Mouse (Mus musculus): ENCODE measurements at regions not wholly inside any gene's neighbourhood (a gene's known extent, or its start where the extent isn't known, plus 50 kb on each side); places are given as distances from the start of the nearest gene placed in this dataset.

DNA sequence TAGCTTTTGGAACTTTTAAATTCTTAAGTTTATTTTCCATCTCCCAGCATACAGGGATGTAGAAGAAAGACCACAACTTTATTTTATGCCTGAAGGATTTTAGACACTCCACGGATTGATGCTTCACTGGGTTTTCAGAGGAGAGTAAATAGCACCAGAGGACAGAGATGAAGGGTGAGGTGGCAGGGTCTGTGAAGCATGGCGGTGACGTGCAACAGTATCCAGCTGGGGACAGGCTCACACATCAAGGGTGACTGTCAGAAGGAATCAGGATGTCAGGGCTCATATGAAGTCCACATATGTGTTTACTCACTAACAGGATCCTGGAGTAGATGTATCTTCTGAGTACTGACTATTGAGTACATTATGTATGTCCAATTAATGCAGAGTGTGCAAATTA, 402.8 kb upstream of the Robo2 start:
- H3K4me1 ChIP-seq (ENCODE audit: control insufficient read depth, insufficient read depth, low read length): no peaks in the 10 kb centered on the region
- no peak overlapping the region for H3K4me3 ChIP-seq (ENCODE audit: low read depth, low read length)
- H3K27ac ChIP-seq (replicated peaks; ENCODE audit: low read depth, low read length): no peak overlapping the region
- no peak overlapping the region for H3K4me2 ChIP-seq (ENCODE audit: low read depth, severe bottlenecking)
- no peaks in the 10 kb centered on the region for H3K9me3 ChIP-seq (ENCODE audit: control insufficient read depth, low read length)
- no peaks in the 10 kb centered on the region for H3K27me3 ChIP-seq (ENCODE audit: control insufficient read depth, insufficient read depth, low read length)
- no peaks in the 10 kb centered on the region for H3K36me3 ChIP-seq (ENCODE audit: control insufficient read depth, insufficient read depth, low read length)
- ATAC-seq (ENCODE audit: insufficient number of reproducible peaks, low FRiP score, low TSS enrichment, low read depth) (no peak), DNase-seq (ENCODE audit: low spot score) (no peak)
- no peak overlapping the region for H3K9ac ChIP-seq (ENCODE audit: low read length)
- WGBS: 71% methylated on average over 3 of the region's 3 CpGs

DNA sequence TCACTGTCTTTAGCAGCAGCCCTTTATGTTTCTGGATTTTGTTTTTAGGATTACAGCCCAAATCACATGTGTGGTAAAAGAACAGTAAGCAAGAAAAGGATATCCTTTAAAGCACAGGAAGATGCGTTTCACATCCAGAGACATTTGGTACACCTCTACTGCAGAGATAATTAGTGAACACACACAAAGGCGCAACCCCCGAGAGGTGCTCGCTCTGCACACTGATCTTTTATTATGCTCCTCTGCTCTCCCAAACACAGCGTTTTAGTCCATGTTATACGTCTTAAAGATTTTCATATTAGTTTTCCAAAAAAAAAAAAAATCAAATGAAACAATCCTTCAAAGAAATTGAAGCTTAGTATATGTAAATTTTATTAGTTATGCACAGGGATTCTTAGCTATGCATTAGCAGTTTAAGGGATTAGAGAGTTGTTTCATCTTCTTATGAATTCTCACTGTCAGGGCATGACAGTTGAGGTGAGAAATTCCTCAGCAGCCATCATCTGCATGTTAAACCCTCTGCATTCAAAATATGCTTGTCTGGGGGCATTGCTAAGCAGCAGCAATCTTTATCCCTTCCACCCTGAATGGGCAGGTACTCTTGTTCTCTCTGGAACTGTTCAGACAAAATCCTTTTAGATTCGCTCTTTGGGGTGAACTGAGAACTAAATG, 397.7 kb upstream of the Robo2 start:
- H3K4me1 ChIP-seq (ENCODE audit: control insufficient read depth, insufficient read depth, low read length): no peaks in the 10 kb centered on the region
- H3K4me3 ChIP-seq (ENCODE audit: low read depth, low read length): no peak overlapping the region
- H3K27me3 ChIP-seq (ENCODE audit: control insufficient read depth, insufficient read depth, low read length): no peaks in the 10 kb centered on the region
- no peaks in the 10 kb centered on the region for H3K36me3 ChIP-seq (ENCODE audit: control insufficient read depth, insufficient read depth, low read length)
- DNase-seq (ENCODE audit: low spot score) (no peak), ATAC-seq (ENCODE audit: insufficient number of reproducible peaks, low FRiP score, low TSS enrichment, low read depth) (no peak)
- 68% methylated on average over 7 of the region's 7 CpGs for WGBS
- H3K4me2 ChIP-seq (ENCODE audit: low read depth, severe bottlenecking): no peak overlapping the region
- no peak overlapping the region for H3K27ac ChIP-seq (replicated peaks; ENCODE audit: low read depth, low read length)
- no peaks in the 10 kb centered on the region for H3K9me3 ChIP-seq (ENCODE audit: control insufficient read depth, low read length)
- no peak overlapping the region for H3K9ac ChIP-seq (ENCODE audit: low read length)

DNA sequence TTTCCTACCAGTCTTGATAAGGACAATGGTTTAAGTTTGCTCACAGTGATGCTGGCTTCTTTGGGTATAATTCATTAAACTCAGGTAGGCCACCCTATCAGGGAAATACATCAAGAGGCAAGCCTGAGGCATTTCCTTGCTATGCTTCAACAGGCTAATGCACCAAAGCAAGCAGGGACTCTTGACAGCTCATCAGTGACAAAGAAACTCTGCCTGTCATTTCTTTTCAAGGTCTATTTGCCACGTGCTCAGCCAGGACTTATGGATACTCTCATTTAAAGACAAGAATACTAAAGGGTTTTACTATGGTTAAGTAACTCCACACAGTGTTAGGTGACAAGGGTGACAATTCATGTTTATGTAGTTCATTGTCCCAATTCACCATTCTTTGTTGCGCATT, 395.1 kb upstream of the Robo2 start:
- Histone ChIP-seq H3K27ac (replicated peaks; ENCODE audit: low read depth, low read length) (no peak overlapping the region), H3K4me2 (ENCODE audit: low read depth, severe bottlenecking) (no peak overlapping the region), H3K9ac (ENCODE audit: low read length) (no peak overlapping the region), H3K36me3 (ENCODE audit: control insufficient read depth, insufficient read depth, low read length) (no peaks in the 10 kb centered on the region), H3K27me3 (ENCODE audit: control insufficient read depth, insufficient read depth, low read length) (no peaks in the 10 kb centered on the region), H3K4me3 (ENCODE audit: low read depth, low read length) (no peak overlapping the region), H3K9me3 (ENCODE audit: control insufficient read depth, low read length) (no peaks in the 10 kb centered on the region), H3K4me1 (ENCODE audit: control insufficient read depth, insufficient read depth, low read length) (no peaks in the 10 kb centered on the region)
- DNase-seq (ENCODE audit: low spot score) (no peak), ATAC-seq (ENCODE audit: insufficient number of reproducible peaks, low FRiP score, low TSS enrichment, low read depth) (no peak)
- 79% methylated on average over 2 of the region's 2 CpGs for WGBS

DNA sequence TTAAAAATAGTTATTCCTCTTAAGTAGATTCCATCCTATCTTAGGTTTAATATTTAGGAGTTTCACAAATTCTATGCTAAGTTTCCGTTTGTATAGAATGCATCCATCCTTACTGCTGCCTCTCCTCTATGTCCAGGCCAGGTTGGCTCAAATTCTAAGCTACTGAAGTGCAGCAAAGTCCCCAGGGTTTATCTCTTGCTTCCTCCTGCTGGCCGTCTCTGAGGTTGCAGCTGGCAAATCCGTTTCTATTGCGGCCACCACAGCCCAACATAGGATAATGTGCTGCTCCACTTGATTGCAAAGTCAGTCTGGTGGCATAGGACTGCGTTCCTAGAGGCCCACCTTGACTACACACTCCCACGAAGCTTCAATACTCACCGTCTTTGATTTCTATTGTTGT, 389.7 kb upstream of the Robo2 start:
- ATAC-seq (ENCODE audit: insufficient number of reproducible peaks, low FRiP score, low TSS enrichment, low read depth) (0 out of 2 replicates have a peak, but pooled peaks have one; percentile 20), DNase-seq (ENCODE audit: low spot score) (peak; percentile 78)
- Histone ChIP-seq H3K27me3 (ENCODE audit: control insufficient read depth, insufficient read depth, low read length) (no peaks in the 10 kb centered on the region), H3K36me3 (ENCODE audit: control insufficient read depth, insufficient read depth, low read length) (no peaks in the 10 kb centered on the region), H3K27ac (replicated peaks; ENCODE audit: low read depth, low read length) (no peak overlapping the region), H3K9me3 (ENCODE audit: control insufficient read depth, low read length) (no peaks in the 10 kb centered on the region), H3K4me1 (ENCODE audit: control insufficient read depth, insufficient read depth, low read length) (no peaks in the 10 kb centered on the region), H3K4me3 (ENCODE audit: low read depth, low read length) (no peak overlapping the region), H3K9ac (ENCODE audit: low read length) (no peak overlapping the region), H3K4me2 (ENCODE audit: low read depth, severe bottlenecking) (no peak overlapping the region)
- 12% methylated on average over 7 of the region's 7 CpGs for WGBS

DNA sequence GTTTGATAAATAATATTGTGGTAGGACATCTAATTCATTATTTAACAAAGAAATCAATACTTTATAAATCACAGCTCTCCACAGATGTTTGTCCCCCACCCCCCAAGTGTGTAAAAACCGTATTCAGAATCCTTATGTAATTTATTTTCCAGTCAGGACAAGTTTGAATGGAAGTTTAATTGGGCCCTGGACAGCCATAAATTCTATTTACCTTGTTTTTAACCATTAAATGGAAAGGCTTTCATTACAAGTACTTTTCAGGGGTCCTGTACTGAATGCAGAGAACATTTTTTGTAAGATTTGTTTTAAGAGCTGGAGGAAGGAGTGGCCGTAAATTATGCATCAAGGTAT, 384.7 kb upstream of the Robo2 start:
- DNase-seq (ENCODE audit: low spot score): peak; percentile 29
- 5% methylated on average over 2 of the region's 2 CpGs for WGBS
- H3K27ac ChIP-seq (replicated peaks; ENCODE audit: low read depth, low read length): peak overlapping the region; percentile 62; the same call in 1 of the 2 replicates
- no peaks in the 10 kb centered on the region for H3K9me3 ChIP-seq (ENCODE audit: control insufficient read depth, low read length)
- no peak overlapping the region for H3K4me3 ChIP-seq (ENCODE audit: low read depth, low read length)
- ATAC-seq (ENCODE audit: insufficient number of reproducible peaks, low FRiP score, low TSS enrichment, low read depth): peak; percentile 70
- H3K4me1 ChIP-seq (ENCODE audit: control insufficient read depth, insufficient read depth, low read length): no peaks in the 10 kb centered on the region
- H3K4me2 ChIP-seq (ENCODE audit: low read depth, severe bottlenecking): no peak overlapping the region
- no peaks in the 10 kb centered on the region for H3K27me3 ChIP-seq (ENCODE audit: control insufficient read depth, insufficient read depth, low read length)
- no peak overlapping the region for H3K9ac ChIP-seq (ENCODE audit: low read length)
- H3K36me3 ChIP-seq (ENCODE audit: control insufficient read depth, insufficient read depth, low read length): no peaks in the 10 kb centered on the region

DNA sequence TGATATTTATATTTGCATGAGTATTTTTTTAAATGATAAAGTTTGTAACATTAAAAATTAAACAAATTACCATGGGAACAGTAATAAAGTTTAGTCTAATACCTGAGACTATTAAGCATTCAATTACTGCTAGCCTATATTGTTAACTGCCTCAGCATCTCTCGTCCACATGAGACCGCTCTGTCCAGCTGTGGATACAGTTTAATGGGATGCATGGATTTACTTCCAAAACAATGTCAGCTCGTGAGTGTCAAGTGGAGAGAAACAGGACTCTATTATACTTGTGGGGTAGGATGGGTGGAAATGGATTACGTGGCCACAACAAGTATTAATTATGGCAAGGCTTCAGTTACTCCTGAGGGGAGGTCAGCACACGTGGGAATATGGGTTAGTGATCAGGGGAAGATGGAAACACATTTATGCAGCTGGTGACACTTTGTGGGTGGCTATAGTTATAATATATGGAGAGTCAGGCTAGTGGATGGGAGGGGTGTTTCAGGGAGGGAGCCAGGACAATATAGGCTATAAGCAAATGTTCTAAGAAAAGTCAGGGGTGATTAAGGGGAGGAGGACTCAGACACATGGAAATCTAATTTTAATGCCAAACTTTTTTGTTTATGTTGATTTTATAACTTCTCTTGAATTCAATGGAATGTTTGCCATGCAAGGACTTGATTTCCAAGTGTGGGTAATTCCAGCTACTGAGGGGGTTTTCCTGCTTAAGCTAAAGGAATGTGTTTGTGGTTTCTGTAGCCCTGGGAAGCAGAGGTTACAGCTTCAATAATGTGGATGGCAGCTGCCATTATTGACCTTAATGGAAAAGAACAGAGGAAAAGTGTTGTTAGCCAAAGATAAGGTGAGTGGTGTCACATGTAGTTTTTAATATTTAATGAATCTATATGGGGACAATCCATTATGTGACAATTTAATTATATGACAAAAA, 384.0 kb upstream of the Robo2 start:
- DNase-seq (ENCODE audit: low spot score) (peak; percentile 63), ATAC-seq (ENCODE audit: insufficient number of reproducible peaks, low FRiP score, low TSS enrichment, low read depth) (peak; percentile 84)
- Histone ChIP-seq H3K4me2 (ENCODE audit: low read depth, severe bottlenecking) (no peak overlapping the region), H3K4me1 (ENCODE audit: control insufficient read depth, insufficient read depth, low read length) (no peaks in the 10 kb centered on the region), H3K9ac (ENCODE audit: low read length) (no peak overlapping the region), H3K4me3 (ENCODE audit: low read depth, low read length) (no peak overlapping the region), H3K9me3 (ENCODE audit: control insufficient read depth, low read length) (no peaks in the 10 kb centered on the region), H3K27me3 (ENCODE audit: control insufficient read depth, insufficient read depth, low read length) (no peaks in the 10 kb centered on the region), H3K27ac (replicated peaks; ENCODE audit: low read depth, low read length) (peak overlapping the region; percentile 56), H3K36me3 (ENCODE audit: control insufficient read depth, insufficient read depth, low read length) (no peaks in the 10 kb centered on the region)
- 7% methylated on average over 5 of the region's 5 CpGs for WGBS

DNA sequence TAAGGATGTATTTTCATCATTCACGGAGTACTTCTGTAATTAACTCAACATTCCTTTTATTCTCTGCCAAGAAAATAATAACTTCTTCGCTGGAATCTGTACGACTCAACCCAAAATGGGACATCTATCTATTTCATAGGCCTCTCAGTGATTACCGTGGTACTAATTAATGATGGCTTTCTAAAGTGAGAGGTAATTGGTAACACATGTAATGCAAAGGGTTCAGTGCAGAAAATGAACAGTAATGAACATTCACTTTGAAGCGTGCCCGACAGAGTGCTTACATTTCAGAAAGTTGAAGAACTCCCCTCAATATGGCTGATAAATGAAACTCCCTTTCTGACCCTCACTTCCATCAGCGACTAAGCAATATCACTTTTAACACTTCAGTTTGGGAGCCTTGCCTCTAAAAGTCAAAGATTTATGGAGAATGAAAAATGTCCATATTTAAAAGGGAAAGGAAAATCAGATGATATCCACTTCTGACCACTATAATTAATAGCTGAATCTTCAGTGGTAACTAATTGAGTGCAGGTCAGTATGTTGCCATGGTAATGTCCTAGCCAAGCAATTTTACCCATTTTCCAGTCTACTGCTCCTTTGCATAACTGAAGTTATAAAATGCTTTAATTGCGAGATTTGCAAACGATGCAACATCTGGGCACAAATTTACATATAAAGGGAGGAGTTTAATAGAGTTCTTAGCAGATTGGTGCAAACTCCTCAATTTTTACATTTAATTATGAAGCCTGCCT, 373.9 kb upstream of the Robo2 start:
- Histone ChIP-seq H3K36me3 (ENCODE audit: control insufficient read depth, insufficient read depth, low read length) (no peaks in the 10 kb centered on the region), H3K9me3 (ENCODE audit: control insufficient read depth, low read length) (no peaks in the 10 kb centered on the region), H3K4me2 (ENCODE audit: low read depth, severe bottlenecking) (no peak overlapping the region), H3K4me1 (ENCODE audit: control insufficient read depth, insufficient read depth, low read length) (no peaks in the 10 kb centered on the region), H3K27ac (replicated peaks; ENCODE audit: low read depth, low read length) (no peak overlapping the region), H3K27me3 (ENCODE audit: control insufficient read depth, insufficient read depth, low read length) (no peaks in the 10 kb centered on the region), H3K9ac (ENCODE audit: low read length) (no peak overlapping the region), H3K4me3 (ENCODE audit: low read depth, low read length) (no peak overlapping the region)
- no peak for ATAC-seq (ENCODE audit: insufficient number of reproducible peaks, low FRiP score, low TSS enrichment, low read depth)
- WGBS: 22% methylated on average over 9 of the region's 9 CpGs
- DNase-seq (ENCODE audit: low spot score): no peak

DNA sequence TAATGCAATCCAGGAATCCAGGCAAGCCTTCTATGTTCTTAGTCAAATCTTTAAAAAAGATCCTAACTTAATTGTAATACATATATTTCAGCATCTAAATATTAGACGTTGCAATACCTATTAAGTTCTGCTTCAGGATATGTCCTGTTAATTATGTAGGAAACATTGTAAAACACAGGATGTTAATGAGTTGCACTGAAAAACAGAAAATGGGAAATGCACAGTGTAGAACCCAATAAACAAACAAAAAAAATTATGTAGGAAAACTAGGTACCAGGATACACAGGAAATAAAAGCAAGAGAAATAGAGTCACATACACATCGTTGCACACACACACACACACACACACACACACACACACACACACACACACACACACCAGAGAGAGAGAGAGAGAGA, 368.8 kb upstream of the Robo2 start:
- Histone ChIP-seq H3K36me3 (ENCODE audit: control insufficient read depth, insufficient read depth, low read length) (no peaks in the 10 kb centered on the region), H3K9me3 (ENCODE audit: control insufficient read depth, low read length) (no peaks in the 10 kb centered on the region), H3K9ac (ENCODE audit: low read length) (no peak overlapping the region), H3K4me1 (ENCODE audit: control insufficient read depth, insufficient read depth, low read length) (no peaks in the 10 kb centered on the region), H3K27ac (replicated peaks; ENCODE audit: low read depth, low read length) (no peak overlapping the region), H3K27me3 (ENCODE audit: control insufficient read depth, insufficient read depth, low read length) (no peaks in the 10 kb centered on the region), H3K4me2 (ENCODE audit: low read depth, severe bottlenecking) (no peak overlapping the region), H3K4me3 (ENCODE audit: low read depth, low read length) (no peak overlapping the region)
- ATAC-seq (ENCODE audit: insufficient number of reproducible peaks, low FRiP score, low TSS enrichment, low read depth): no peak
- 76% methylated on average over 2 of the region's 2 CpGs for WGBS
- no peak for DNase-seq (ENCODE audit: low spot score)
